Mouse (Mus musculus) mesoderm, embryonic 11.5 days (tissue): Measurements from ENCODE around the gene Arl5c.

Source experiments
- DNase-seq: peaks from one replicate; pipeline ENCODE4 v3.0.0-alpha.2; 2012; ENCODE audit warnings: low read depth, low spot score

The Arl5c gene

DNA sequence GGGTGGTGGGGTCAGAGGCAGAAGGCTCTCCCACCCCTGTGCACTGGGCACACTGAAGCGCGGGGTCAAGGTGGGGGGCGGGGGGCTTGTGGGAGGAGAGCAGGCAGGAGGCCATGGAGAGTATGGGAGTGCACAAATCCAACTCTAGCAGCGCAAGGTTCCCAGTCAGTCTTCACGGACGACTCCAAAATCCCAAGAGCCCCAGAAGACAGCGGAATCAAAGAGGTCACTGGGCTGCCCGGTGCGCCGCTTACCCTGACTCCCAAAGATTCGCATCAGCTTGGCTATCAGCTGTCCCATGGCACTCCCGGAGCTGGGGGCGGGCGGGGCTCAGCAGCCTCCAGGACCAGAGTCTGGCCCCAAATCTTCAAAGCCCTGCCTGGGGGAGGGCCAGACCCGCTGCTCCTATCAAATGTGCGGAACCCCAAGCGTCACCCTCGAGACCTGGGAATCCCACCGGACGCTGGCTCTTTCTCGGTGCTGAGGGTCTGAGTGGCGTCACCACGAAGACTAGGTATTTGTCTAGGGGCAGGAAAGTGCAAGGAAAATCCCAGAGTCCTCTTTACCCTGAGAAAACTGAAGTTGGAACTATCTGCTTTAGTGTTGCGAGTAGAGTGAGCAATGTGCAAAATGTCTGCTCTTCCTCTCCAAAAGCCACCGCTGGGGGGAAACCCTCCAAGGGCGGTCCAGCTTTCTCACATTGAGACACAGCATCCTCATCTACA lies at the start of gene Arl5c:
TSS of gene Arl5c (minus strand) at position 618 of the 725 bp plus-strand sequence.
- DNase-seq = peak; percentile 55

DNA sequence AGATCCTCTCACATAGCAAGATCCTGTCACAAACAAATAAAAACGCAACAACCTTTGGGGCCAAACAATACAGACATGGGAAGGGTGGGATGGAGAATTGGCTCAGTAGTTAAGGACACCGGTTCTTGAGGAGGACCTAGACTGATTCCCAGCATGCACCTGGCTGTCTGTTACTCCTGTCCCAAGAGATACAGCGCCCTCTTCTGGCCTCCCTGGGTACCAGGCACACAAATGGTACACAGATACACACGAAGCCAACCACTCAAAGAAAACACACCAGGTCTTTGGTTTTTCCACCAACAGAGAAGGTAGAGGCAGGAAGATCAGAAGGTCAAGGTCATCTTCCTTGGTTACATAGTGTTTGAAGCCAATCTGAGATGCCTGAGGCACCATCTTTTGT lies 49.6 kb upstream of the Arl5c start:
- DNase-seq = no peak

DNA sequence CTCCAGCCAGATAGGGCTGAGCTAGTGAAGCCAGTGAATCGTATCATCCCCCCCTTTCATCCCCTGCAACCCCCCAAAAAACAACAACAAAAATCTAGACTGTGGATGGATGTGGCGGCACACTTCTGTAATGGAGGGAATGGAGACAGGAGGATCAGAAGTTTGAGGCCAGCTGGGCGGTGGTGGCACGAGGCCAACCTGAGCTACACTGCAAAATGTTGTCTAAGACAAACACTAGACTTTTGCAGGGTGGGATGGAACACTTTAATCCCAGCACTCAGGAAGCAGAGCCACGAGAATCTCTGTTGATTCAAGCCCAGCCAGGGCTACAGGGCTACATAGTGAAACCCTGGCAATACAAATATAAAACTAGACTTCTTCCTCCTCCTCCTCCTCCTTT lies 48.1 kb upstream of the Arl5c start:
- no peak for DNase-seq

DNA sequence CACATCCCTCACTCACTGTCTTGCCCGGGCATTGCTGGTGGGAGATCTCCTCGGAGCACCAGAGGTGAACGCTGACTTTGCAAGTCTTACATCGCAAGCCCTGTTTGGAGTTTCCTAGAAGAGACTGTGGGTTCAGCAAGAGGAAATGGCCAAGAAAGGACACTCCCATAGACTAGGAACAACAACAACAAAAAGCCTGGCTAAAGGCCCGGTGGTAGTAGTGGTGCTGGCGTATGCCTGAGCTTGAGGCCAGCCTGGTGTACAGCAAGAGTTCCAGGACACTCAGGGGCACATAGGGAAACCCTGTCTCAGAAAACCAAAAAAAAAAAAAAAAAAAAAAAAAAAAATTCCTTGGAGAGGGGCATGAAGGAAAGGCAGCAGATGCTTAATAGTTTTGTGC lies 46.8 kb upstream of the Arl5c start:
- no peak for DNase-seq

DNA sequence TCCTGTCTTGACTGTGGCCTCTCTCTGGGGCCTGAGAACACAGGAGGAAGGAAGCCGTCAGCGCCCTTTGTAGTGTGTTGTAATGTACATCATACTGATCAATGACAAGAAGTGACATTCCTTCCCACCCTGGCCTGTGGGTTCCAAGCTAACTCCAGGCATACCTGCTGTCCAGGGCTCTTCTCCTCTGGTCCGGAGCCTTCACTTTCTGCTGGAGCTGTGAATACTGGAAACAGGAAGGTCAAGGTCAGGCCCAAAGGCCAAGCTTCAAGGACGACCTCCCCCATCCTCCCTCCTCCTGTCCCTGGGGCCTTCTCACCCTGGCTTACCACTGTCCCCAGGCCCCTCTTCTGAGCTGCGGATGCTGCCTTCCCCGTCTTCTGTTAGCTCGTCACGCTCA lies 45.0 kb upstream of the Arl5c start:
- DNase-seq = no peak

DNA sequence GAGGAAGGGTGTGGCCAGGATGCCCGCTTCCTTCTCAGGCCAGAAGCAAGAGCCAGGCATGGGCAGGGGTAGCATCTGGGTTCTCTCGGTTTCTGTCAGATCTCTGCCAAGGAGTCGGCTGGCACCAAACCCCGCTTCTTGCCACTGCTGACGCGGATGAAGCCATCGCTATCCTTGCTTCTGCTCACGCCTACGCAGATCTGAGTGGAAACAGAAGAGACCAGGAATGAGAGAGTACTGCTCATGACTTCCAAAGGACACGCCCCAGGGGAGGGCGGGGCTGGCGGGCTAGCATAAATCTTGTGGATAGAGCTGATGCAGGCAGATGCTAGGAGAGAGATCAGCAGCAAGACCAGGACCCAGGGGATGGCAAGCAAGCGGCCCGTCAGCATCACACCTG lies 41.9 kb upstream of the Arl5c start:
- no peak for DNase-seq

DNA sequence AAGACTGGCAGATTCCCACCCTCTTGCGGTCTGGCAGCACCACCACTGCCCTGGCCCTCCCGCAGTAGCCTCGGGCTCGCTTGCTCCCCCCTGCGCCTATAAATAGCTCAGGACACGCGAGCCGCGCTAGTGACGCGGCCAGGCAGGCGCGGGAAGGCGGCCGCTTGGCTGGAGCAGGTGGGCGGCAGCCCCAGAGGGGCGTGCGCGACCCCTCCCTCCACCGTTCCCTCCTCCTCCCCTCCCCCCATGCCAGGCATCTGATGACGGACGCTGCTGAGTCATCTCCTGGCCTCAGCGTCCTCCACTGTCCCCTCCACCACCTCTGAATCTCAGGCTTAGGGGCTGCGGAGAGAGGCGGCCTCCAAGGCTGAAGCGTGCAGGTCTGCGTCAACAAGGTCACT lies 40.0 kb upstream of the Arl5c start:
- DNase-seq = peak; percentile 79

DNA sequence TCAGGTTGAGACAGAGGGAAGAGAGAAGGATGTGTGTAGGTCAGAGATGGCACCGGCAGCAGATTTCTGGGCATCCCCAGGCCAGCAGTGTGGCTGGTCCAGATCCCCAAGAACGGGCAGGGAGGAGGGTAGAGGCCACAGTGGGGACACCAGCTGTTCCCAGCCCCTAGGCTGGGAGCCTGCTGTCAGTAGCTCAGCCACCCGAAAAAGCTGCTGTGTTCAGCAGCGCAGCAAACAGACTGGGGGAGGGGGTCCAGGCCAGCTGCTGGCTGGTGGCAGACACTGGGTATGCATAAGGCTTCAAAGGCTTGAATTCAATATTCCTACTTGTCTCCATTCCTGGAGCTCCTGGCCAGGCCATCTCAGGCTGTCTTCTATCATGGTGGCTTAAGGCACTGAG lies 38.9 kb upstream of the Arl5c start:
- DNase-seq = peak; percentile 59

DNA sequence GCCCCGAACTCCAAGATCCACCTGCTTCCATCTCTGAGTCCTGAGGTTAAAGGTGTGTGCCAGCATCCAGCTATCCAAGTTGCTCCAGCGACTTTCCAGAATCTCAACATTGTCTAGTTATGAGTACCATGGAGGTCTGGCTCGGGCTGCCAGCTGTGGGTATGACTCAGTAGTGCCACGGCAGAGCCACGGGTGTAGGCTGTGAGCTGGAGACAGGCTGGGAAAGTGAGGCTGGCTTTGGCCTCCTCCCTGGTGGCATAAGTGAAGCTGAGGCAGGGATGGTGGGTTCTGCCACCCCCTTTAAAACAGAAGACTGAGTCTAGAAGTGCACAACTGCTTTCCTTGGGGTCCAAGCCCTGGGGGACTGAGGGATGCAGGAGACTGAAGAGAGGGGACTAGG lies 38.1 kb upstream of the Arl5c start:
- no peak for DNase-seq

DNA sequence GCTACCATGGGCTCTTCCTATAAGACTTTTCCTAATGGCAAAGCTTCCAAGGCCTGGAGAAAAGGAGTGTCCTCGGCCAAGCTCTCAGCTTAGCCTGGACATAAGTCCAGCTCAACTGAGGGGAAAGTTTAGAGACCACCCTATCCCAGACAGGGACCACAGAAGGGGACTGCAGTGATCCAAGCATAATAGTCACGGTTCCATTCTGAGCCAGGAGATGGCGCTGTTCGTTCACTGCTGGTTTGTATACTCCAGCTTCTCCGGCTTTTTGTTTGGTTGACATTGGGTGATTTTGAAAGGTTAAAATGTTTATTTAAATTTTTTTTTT lies 35.4 kb upstream of the Arl5c start:
- DNase-seq = peak; percentile 87

DNA sequence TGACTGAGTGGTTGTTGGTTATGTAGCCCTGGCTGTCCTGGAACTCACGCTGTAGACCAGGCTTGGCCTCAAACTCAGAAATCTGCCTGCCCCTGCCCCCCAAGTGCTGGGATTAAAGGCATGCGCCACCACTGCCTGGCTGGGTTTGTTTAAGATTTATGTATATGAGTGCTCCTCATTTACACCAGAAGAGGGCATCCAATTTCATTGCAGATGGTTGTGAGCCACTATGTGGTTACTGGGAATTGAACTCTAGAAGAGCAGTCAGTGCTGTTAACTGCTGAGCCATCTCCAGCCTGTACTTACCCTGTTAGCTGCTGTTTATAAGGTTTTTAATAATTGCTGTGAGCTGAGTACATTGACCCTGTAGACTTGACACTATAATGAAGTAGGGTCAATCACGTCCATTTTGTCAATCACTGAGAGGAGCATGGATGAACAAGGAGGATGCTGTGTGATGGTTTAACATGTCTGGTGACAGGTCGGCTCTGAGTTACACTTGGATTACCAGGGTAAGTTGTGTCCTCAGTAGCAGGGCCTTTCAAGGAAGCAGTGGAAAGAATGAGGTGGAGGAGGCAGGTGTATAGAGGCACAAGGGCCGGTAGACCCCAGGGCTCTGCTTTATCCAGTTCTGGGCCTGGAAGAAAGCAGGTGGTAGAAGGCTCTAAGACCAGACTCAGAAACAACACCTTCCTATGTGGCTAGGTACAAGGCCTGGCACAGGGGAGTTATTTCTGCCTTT lies 34.9 kb upstream of the Arl5c start:
- DNase-seq = no peak

DNA sequence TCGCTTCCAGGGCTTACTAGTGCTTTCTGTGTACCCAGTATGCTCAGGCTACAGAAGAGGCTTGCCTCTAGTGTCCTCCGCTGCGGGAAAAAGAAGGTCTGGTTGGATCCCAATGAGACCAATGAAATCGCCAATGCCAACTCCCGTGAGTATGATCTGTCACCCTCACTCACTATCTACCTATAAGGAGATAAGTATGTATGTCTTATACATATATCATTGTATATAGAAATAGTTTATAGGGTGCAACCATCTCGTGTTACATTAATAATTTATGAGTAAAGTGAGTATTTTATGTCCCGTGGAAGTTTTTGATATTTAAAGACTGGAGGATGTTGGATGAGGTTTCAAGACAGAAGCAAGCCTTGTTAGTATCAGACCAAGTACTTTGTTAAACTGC lies 31.8 kb upstream of the Arl5c start:
- DNase-seq = no peak

DNA sequence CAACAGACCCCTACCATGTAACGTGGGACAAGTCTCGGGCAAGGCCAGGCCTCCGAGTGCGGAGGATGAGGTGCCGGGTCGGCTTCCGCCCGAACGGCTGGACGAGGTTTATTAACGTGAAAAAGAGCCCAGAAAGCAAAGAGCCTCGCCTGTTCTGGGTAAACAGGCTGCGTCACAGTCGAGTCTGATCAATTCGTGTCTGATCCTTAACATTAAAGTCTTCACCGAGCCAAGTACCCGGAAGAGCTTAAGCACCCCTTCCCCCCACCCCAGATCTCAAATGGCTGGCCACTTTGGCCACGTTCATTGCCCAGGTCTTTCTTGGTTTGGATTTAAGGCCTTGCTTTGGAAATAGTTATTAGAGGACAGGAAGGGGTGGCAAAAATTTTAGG lies 31.3 kb upstream of the Arl5c start:
- no peak for DNase-seq

DNA sequence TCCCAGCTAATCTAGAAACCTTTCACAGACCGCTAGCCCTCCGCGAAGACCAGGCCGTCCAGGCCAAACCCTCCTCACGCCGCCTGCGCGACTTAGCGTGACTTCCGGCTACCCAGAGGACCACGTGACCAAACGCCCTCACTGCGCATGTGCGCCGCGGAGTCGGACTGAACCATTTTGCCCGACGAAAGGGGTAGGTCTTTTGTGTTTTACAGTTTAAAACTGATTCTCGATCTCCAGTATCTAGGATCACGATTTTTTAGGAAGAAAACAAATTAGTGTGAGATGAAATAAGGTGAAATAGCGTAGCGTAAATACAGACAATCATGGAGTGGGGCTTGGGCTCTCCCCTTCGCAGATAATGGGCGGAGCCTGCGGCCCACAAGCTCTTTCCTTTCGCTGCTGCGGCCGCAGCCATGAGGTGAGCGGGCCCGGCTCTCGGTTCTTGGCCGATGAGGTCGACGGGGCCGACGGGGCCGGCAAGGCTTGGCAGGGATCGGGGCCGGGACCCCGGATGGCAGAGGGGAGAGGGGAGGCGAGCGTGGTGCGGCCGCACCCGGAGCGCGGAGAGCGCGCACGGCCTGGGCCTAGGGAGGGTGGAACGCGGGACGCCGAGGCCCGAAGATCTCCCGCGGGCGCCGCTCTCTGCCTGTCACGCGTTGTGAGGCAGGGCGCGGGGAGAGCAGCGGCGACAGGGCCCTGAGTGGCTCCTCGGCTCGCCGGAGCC lies 30.8 kb upstream of the Arl5c start, which contains the start of gene Rpl19:
TSS of gene Rpl19 (plus strand) at position 141 of the 727 bp plus-strand sequence.
- DNase-seq = peak; percentile 96

DNA sequence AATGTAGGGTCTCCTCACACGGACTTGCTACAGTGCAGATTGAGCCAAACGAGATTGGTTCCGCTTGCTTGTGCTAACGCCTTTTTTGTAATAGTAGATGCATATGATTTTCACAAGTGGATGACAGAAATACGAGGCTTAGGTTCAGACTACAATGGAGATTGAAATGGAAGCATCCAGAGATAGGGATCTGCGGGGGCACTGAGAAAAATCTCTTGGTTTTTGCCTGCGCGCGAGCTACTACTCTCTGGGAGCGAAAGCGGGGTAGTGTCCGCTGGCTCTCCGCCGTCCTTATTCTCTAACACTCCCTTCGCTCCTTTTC lies 30.2 kb upstream of the Arl5c start:
- DNase-seq = no peak

DNA sequence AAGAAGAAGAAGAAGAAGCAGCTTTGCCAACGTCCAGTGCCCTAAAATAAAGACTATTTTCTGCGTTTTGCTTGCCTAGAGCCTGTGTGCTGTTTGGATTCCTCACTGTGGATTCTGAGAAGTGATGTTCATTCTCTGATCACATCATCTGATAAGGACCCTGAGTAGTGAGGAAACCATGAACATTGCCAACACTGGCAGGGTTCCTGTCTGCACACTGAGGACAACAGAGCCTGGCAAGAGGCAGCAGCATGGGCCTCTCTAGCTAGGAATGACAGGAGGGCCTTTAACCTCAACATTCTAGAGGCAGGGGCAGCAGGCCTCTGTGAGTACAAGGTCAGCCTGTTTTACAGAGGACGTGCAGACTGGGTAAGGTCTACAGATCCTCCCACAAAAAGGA lies 28.5 kb upstream of the Arl5c start:
- DNase-seq = no peak

DNA sequence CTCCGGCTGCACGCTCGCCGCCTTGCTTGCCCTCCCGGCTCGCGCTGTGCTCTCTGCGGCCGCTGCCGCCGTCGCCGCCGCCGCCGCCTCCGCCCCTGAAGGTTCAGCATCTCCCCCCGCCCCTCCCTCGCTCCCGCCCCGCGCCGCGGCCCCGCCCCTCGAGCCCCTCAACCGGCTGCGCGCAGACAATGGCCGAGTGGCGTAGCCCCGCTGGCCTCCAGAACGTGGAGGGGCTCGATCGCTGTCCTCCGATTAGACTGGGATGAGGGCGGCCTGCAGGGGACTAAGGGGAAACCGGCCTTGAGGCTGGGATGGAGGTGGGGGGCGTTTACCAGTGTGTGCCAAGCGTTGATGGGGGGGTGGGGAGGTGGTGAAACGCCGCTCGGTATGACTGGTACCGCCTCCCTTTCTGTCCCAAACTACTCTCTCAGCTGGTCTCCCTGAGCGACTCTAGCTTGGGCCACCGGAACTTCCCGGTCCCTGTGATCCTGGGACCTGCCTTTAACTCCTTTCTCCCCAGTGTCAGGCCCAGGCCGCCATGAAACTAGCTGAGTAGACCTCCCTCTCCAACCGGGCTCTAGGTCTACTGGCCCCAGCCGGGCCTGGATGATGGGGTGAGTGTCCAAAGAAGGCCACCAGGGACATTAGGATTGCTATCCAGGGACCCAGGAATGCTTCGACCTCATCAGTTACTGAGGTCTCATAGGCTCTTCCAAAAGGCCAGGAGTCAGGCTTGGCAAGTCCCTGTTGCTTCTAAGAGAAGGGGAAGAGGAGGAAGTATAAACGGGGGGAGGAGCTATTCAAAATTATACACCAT lies 26.8 kb upstream of the Arl5c start, which contains the start of gene Cacnb1:
TSS of gene Cacnb1 (minus strand) at position 480 of the 817 bp plus-strand sequence.
- peak; percentile 75 for DNase-seq

DNA sequence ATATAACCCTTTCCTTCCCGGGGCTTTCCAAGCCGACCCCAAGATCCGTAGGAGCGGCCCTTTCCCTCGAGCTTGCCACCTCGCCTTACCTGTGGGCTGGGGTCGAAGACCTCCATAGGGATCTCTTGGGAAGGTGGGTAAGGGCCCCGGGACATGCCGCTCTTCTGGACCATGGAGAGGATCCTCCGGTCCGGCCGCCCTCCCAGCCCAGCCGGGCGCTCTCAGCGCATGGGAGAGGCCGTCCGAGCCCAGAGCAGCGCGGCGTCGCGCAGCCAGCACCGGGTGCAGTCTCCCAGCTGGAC lies 26.2 kb upstream of the Arl5c start:
- no peak for DNase-seq

DNA sequence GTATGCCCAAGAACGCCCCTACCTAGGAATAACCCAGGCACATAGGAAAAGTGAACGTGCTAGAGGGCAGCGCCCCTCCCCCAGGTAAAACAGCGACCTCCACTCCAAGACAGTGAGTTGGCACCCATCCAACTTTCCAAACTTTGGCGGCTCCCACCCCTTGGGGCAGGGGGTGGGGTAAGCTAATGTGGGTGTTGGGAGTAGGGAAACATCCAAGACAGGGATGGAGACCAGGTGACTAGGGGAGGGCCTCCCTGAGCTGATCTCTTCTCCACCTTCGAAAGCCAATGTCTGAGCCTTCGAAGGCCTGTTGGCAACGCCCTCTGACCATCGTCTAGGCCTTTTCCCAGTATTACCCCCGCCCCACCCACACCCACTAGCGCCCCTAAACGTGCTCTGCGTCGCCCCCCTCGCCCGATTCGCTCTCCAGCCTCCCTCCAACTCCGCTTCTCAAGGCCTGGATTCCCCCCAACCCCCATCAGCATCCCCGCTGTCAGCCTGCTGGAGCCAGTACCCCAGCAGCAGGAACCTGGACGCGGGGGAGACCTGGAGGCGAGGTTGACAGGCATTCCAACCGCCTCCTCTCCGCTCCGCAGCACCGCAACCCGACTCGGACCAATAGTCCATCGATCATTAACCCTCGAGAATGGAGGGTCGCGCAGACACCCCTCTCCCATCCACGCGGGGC lies 25.7 kb upstream of the Arl5c start:
- DNase-seq = peak; percentile 50

DNA sequence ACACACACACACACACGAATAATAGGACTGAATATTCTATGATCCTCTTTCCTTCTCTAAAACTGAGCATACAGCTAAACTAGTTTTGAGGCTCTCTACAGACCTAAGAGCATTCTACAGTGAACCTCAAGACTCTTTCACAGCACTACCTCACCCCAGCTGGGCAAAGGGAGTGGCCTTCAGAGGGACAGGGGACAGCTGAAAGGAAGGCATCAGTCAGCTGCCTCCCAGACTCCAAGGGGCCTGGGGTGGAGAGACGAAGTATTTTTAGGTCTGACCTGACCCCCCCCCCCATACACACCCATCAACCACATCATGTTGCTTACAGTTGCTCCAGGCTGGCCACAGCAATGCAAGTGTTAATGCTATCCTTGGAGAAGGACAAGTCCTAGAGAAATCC lies 25.1 kb upstream of the Arl5c start:
- no peak for DNase-seq

DNA sequence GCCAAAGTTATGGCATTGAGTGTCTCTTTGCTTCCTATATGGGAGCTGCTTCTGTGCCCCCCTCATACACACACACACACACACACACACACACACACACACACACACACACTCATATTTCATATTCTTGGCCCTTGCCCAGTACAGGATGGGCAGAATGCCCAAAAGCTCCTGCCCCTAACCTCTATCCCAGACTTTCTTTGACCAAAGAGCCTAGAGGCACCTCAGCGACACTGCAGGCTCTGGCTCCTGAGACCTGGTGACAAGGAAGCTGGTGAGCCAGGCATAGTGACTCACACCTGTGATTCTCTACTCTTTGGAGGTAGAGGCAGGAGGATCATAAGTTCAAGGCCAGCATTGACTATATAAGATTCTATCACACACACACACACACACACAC lies 24.7 kb upstream of the Arl5c start:
- no peak for DNase-seq
